Mouse (Mus musculus) heart, postnatal 25 days (tissue): Measurements from ENCODE around the gene Ube2q2. TPM values are rescaled to one million over a fixed set of nuclear protein-coding genes. Genes with fewer than 3 reads are reported as not detected.
A peak's percentile ranks its signal among the peaks of the same experiment; 100 is the strongest.

ENCODE experiments used
- DNase-seq: peaks from one replicate; pipeline ENCODE4 v3.0.0; 2022; ENCODE audit warnings: low spot score
- intact Hi-C: fragments of 180-260 bp; cut with DNase I; formaldehyde crosslinking; loops from one replicate; pipeline ENCODE4 v1.15.1; 2025
- total RNA-seq, 2 experiments: library from RNA; stranded (reverse); gene quantifications; 2 replicates each; pipeline ENCODE4 v1.2.3; 2021

The Ube2q2 gene
- total RNA-seq, 2 experiments from 2014 or later, result 24.5 to 27.6 TPM

- no peak for DNase-seq
- intact Hi-C loops, result no loop called here
These were observed 4.3 kb downstream of the Ube2q2 start for GRCm38 (mm10) chr9:55152935-55153334.

DNA sequence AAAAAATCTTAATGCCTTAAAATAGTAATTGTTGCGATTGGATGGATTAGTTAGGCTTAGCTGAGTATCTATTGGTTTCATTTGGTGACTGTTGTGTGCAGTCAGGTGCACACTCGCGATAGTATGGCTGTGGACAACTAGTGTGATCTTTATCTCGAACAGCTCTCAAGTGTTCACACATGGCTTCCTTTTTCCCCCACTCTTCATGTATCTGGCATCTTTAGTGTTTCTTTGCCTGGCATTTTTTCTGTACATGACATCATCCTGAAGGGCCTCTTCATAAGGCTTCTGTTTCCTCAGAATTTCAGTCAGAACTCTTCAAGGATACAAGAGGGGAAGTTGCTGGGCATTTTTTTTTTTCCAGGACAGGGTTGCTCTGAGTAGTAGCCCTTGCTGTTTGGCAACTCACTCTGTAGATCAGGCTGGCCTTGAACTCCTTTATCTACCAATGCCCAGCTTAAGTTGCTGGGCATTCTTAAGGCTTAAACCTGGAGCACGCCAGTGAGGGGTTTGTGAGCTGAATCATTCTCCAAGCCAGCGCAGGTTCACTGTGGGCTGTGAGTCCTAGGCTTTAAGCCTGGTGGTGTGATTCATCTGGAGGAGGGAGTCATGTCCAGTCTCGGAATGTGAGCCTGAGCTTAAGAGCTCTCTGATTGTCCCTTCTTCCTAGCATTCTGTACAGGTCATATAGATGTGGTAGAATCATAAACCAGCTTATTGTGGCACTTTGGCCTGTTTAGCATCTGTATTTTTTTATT, 22.2 kb downstream of the Ube2q2 start:
- intact Hi-C loops, result no loop called here
- no peak for DNase-seq

- intact Hi-C loops, result no loop called here
- DNase-seq, result no peak
These were observed 23.6 kb downstream of the Ube2q2 start for GRCm38 (mm10) chr9:55172195-55172685.

- intact Hi-C loops, result no loop called here
These were observed 25.6 kb downstream of the Ube2q2 start for GRCm38 (mm10) chr9:55174235-55174634.

DNA sequence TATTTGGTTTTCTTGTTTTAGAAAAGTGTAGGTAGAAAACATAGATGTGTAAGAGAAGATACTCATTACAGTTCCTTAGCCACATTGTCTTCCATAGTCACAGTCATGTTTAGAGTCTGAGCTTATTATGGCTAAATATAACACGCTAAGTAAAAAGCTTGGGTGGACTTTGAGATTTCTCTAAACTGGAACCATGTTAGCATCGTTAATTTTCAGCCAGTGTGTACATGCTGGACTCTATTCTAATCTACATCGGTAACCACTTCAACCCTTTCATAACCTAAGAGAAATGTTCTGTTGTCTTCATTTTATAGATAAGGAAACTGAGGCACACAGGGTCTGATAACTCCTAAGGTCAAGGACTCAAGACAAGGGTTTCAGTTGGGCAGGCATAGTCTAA, 47.2 kb downstream of the Ube2q2 start:
- DNase-seq, result no peak
- intact Hi-C loops, result no loop called here

More at GRCm38 (mm10) chr9:55174235-55174634, 25.6 kb downstream of the Ube2q2 start:
- no peak for DNase-seq

- intact Hi-C loops, result no loop called here
- no peak for DNase-seq
These were observed 49.6 kb downstream of the Ube2q2 start for GRCm38 (mm10) chr9:55198260-55198659.

DNA sequence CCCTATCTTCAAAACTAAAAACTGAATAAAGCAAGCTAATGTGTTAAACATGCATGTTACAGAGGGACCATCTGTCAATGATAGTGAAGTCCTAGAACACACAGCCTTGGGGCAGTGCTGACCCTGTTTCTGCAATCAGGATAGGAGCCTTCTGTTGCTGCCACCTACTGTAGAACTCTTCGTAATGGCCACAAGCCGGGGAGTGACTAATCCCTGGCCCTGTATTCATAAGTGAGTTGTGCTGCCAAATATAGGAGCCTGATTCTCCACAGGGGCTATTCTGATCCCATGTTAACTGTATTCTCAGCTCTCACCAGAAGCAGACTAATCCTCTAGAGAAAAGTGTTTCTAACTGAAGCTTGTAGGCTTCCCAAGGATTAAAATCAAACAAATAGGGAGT, 50.7 kb downstream of the Ube2q2 start:
- intact Hi-C loops, result no loop called here
- no peak for DNase-seq

DNA sequence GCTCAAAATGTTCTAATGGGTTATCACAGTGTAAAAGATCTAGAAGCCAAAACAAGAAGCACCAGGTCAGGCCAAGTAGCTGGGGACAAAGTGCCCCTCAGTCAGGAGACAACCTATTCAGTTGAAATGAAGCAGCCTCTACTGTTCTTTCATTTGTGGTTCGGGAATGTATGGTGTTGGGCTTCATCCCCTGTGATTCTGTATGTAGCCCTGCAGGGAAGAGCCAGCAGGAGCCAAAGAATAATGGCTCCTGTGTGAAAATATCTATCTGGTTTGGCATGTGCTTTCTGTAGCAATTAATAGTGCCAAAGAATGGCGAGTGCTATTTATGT, 59.8 kb downstream of the Ube2q2 start:
- intact Hi-C loops, result loop anchor here (2.0 kb wide), 1 partner anchor 60 kb away; the partner anchor contains the start of gene Ube2q2
- no peak for DNase-seq

- DNase-seq, result peak; percentile 73
- intact Hi-C loops, result loop anchor here (2.0 kb wide), 1 partner anchor 60 kb away; the partner anchor contains the start of gene Ube2q2
These were observed 60.3 kb downstream of the Ube2q2 start, which contains the start of gene Fbxo22 for GRCm38 (mm10) chr9:55208790-55209481. TSS of gene Fbxo22 (plus strand) at chr9:55208925.

DNA sequence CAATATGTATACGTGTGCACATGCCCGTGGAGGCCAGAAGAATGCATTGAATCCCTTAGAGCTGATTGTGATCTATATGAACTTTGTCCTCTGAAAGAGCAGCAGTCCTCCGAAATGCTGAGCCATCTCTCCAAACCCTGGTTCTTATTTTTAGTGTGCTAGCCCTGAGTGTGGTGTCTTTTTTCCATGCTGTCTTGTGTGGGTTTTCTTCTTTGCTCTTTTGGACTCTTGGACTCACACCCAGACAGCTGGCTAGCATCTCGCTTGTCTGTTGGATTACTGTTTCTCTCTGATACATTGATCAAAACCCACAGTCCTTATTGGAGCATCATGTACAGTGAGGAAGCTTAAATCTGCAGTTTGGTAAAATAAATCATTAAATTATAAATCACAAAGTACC, 63.0 kb downstream of the Ube2q2 start:
- DNase-seq, result no peak
- intact Hi-C loops, result no loop called here

DNA sequence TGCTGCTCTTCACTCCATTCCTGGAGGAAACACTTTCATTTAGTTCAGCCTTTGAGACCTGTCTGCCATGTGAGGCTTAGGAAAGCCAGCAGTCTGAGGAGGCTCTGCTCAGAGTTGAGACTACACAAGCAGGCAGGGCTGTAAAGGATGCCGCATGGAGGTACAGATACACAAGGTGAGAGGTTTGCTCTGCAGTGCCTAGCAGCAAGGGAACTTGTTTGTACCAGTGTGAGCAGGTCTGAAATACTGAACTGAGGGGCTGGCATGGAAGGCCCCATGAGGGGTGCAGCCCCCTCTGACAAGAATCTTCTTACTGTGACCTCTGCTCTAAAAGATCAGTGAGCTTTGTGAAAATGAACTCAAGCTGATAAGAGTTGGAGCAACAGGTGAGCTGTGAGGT, 64.7 kb downstream of the Ube2q2 start:
- intact Hi-C loops, result no loop called here
- DNase-seq, result no peak

GRCm38 (mm10) chr9:55215056-55215455, 66.4 kb downstream of the Ube2q2 start:
- no peak for DNase-seq
- intact Hi-C loops, result no loop called here

- intact Hi-C loops, result no loop called here
- no peak for DNase-seq
These were observed 67.0 kb downstream of the Ube2q2 start for GRCm38 (mm10) chr9:55215648-55216047.

DNA sequence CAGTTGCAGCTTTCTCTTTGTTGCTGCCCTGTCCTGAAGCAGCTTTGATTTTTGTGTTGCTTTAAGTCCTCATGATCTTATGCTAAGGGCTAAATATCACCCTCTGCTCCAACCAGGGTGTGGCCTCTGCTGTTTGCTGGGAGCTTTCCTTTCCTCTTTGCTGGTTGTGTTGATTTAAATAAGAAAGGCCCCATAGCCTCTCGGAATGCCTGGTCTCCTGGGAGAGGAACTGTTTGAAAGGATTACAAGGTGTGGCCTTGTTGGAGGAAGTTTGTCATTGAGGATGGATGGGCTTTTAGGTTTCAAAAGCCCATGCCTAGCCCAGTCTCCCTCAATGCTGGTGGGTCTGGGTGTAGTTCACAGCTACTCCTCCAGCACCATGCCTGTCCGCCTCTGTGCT, 67.4 kb downstream of the Ube2q2 start:
- intact Hi-C loops, result no loop called here
- no peak for DNase-seq

DNA sequence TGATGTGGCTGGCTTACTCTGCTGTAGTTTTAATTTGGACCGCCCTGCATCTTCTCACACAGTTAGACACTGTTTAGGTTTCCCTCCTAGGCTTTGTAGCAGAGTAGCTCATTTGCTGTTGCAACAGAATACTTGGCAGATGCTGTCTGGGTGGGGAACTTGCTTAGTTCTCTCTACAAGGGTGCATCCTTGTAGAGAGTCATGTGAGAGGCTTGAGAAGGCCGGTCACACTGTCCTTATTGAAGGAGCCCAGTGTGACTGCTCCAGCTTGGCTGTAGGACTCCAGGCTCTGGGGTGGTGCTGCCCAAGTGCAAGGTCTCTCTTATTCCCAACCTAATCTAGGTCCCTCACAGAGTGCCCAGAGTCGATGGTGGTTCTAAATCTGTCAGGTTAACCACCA, 68.7 kb downstream of the Ube2q2 start:
- no peak for DNase-seq
- intact Hi-C loops, result no loop called here

DNA sequence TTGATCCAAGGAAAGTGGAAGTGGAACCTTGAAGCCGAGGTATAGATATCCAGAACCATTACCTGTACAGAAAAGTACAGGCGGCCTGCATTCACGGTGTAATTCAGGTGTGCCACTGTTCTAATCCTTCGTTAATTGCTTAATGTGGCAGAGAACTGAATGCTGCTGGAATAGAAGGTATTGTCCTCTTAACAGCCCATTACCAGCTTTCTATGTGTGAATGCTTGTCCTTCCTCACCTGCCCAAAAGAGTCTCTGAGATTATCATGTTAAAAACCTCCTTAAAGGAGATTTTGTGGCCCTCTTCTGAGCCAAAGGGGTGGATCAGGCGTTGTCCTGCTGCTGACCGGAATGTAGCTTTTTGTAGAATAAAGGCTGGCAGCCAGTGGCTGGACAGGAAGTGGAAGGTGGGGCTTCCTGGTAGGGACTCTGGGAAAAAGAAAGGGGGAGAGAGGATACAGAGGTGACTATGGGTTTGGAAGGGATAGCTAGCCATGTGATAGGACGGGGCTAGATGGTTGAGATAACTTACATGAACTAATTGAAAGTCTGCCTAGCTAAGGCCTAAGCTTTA, 76.6 kb downstream of the Ube2q2 start:
- intact Hi-C loops, result no loop called here
- peak; percentile 16 for DNase-seq

DNA sequence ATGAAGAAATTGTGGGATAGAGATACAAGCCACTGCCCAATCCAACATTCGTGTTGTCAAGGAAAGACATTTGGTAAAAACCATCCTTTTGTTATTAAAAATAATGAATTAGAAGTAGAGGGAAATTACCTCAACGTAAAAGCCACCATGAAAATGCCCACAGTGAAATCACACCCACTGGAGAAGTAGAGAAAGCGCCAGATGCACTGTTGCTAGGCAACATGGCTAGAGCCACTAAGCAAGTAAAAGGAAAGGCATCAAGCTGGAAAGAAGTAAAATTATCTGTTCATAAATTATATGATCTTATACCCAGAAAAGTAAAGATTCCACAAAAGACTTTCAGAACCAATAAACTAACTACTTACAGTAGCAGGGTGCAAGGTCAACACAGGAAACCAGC, 77.6 kb downstream of the Ube2q2 start:
- intact Hi-C loops, result no loop called here
- DNase-seq, result no peak

GRCm38 (mm10) chr9:55228149-55228548, 79.5 kb downstream of the Ube2q2 start:
- intact Hi-C loops, result no loop called here
- no peak for DNase-seq

GRCm38 (mm10) chr9:55229010-55229409, 80.4 kb downstream of the Ube2q2 start:
- intact Hi-C loops, result no loop called here
- no peak for DNase-seq

DNA sequence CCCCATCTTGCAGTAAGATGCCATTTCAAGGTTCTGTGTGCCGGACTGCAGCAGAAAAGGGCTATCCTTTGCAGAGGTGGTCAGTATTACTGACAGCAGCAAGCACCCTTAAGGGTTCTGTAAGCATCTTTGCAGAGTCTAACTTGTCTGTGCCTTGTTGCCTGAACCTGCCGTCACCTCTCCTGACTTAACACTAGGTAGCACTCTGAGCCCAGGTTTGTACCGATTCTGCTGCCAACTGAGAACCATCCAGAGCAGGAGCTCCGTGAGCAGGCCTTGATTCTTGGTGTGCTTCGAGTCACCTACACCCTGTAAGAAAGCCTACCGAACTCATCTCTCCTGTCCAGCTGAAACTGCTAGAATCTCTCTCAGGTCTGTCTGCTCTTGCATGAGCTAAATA, 82.9 kb downstream of the Ube2q2 start:
- intact Hi-C loops, result no loop called here
- no peak for DNase-seq

- intact Hi-C loops, result no loop called here
- DNase-seq, result no peak
These were observed 83.5 kb downstream of the Ube2q2 start for GRCm38 (mm10) chr9:55232110-55232509.
